Mouse (Mus musculus) lung, embryonic 14.5 days (tissue): ENCODE results near the gene Cers6. TPM values are rescaled to one million over a fixed set of nuclear protein-coding genes. Genes with fewer than 3 reads are reported as not detected.

Source experiments
- ATAC-seq: fragments of 200-750 bp; cut with Nextera tagmentation; 2 replicates; pipeline ENCODE4 v1.8.0; 2017; ENCODE audit warnings: mild to moderate bottlenecking, moderate TSS enrichment, moderate library complexity; ENCODE audit not compliant: insufficient read depth
- DNase-seq: peaks from one replicate; pipeline ENCODE4 v3.0.0-alpha.2; 2015
- H3K27ac ChIP-seq: fragments of 300-500 bp; sonication (generic); 2 replicates; pipeline ENCODE4 v1.5.1; 2014; ENCODE audit warnings: low read depth, mild to moderate bottlenecking, moderate library complexity
- H3K27me3 ChIP-seq: fragments of 300-500 bp; sonication (generic); 2 replicates; pipeline ENCODE4 v1.6.1; 2014; ENCODE audit warnings: low read length, control low read depth; ENCODE audit not compliant: insufficient read depth
- H3K36me3 ChIP-seq: fragments of 300-500 bp; sonication (generic); 2 replicates; pipeline ENCODE4 v1.6.1; 2014; ENCODE audit warnings: control low read depth; ENCODE audit not compliant: insufficient read depth
- H3K4me1 ChIP-seq: fragments of 300-500 bp; sonication (generic); 2 replicates; pipeline ENCODE4 v1.6.1; 2014; ENCODE audit warnings: antibody characterized with exemption, control low read depth; ENCODE audit not compliant: insufficient read depth
- H3K4me2 ChIP-seq: fragments of 300-500 bp; sonication (generic); 2 replicates; pipeline ENCODE4 v1.6.1; 2014; ENCODE audit warnings: mild to moderate bottlenecking
- H3K4me3 ChIP-seq: fragments of 300-500 bp; sonication (generic); 2 replicates; pipeline ENCODE4 v1.5.1; 2014; ENCODE audit warnings: low read depth, low read length
- H3K9ac ChIP-seq: fragments of 300-500 bp; sonication (generic); 2 replicates; pipeline ENCODE4 v1.6.1; 2014
- H3K9me3 ChIP-seq: fragments of 300-500 bp; sonication (generic); 2 replicates; pipeline ENCODE4 v1.6.1; 2016; ENCODE audit warnings: low read depth, low read length, control low read depth
- CTCF ChIP-seq: IDR thresholded peaks from 2 replicates; pipeline ENCODE4 v1.5.1; 2016; ENCODE audit warnings: antibody characterized with exemption, low read depth
- WGBS: fragments of 180-500 bp; shearing (Covaris S2); extraction: QIAGEN DNeasy Blood & Tissue Kit; methylation state at CpG from one replicate; pipeline ENCODE4 v1.1.7; 2014; 5-methylcytosine and 5-hydroxymethylcytosine counted together
- polyA plus RNA-seq: library from polyadenylated mRNA; unstranded; fragments of >200 nt; fragmentation: Nextera tagmentation; extraction: Ambion mirVana; gene quantifications from 2 replicates; pipeline ENCODE4 v1.2.1, GENCODE M21; 2014

The Cers6 gene
- polyA plus RNA-seq, 1 experiment from 2014 or later, result 26.2 TPM

- TF ChIP-seq CTCF, result no peak
- H3K27ac ChIP-seq, result no peak overlapping the region
- no peak for ATAC-seq
- H3K9me3 ChIP-seq, result peaks cover 9% of the 10 kb centered on the region
- no peak overlapping the region for H3K4me2 ChIP-seq
- no peak overlapping the region for H3K4me3 ChIP-seq
- 76% methylated on average over 8 of the region's 8 CpGs for WGBS
- H3K27me3 ChIP-seq, result no peaks in the 10 kb centered on the region
- DNase-seq, result no peak
- no peaks in the 10 kb centered on the region for H3K36me3 ChIP-seq
- H3K4me1 ChIP-seq, result no peaks in the 10 kb centered on the region
- H3K9ac ChIP-seq, result no peak overlapping the region
These were observed 106.8 kb downstream of the Cers6 start for GRCm38 (mm10) chr2:68968028-68968427.

- TF ChIP-seq CTCF, result no peak
- no peak overlapping the region for H3K27ac ChIP-seq
- H3K9ac ChIP-seq, result no peak overlapping the region
- H3K27me3 ChIP-seq, result no peaks in the 10 kb centered on the region
- no peaks in the 10 kb centered on the region for H3K36me3 ChIP-seq
- 85% methylated on average over 5 of the region's 5 CpGs for WGBS
- ATAC-seq (no peak), DNase-seq (no peak)
- H3K9me3 ChIP-seq, result peaks cover 9% of the 10 kb centered on the region
- H3K4me2 ChIP-seq, result no peak overlapping the region
- no peak overlapping the region for H3K4me3 ChIP-seq
- H3K4me1 ChIP-seq, result no peaks in the 10 kb centered on the region
These were observed 110.6 kb downstream of the Cers6 start for GRCm38 (mm10) chr2:68971840-68972239.

GRCm38 (mm10) chr2:68973753-68974152, 112.5 kb downstream of the Cers6 start:
- Histone ChIP-seq H3K9ac (no peak overlapping the region), H3K9me3 (peaks cover 9% of the 10 kb centered on the region), H3K4me3 (no peak overlapping the region), H3K36me3 (no peaks in the 10 kb centered on the region), H3K27me3 (no peaks in the 10 kb centered on the region), H3K4me2 (no peak overlapping the region), H3K27ac (no peak overlapping the region), H3K4me1 (no peaks in the 10 kb centered on the region)
- no peak for TF ChIP-seq CTCF
- 55% methylated on average over 2 of the region's 2 CpGs for WGBS
- DNase-seq (no peak), ATAC-seq (no peak)

- no peak for ATAC-seq
- no peak for DNase-seq
- H3K9ac ChIP-seq, result no peak overlapping the region
These were observed 114.0 kb downstream of the Cers6 start for GRCm38 (mm10) chr2:68975286-68975685.

GRCm38 (mm10) chr2:68975780-68976179, 114.5 kb downstream of the Cers6 start:
- Histone ChIP-seq H3K27ac (no peak overlapping the region), H3K9ac (no peak overlapping the region), H3K4me1 (no peaks in the 10 kb centered on the region), H3K9me3 (no peaks in the 10 kb centered on the region), H3K36me3 (no peaks in the 10 kb centered on the region), H3K27me3 (no peaks in the 10 kb centered on the region), H3K4me3 (no peak overlapping the region), H3K4me2 (no peak overlapping the region)
- ATAC-seq (no peak), DNase-seq (no peak)
- TF ChIP-seq CTCF, result no peak
- WGBS, result 80% methylated on average over 6 of the region's 6 CpGs

More at GRCm38 (mm10) chr2:68975286-68975685, 114.0 kb downstream of the Cers6 start:
- no peak overlapping the region for H3K4me3 ChIP-seq
- H3K4me1 ChIP-seq, result no peaks in the 10 kb centered on the region
- H3K4me2 ChIP-seq, result no peak overlapping the region
- 88% methylated on average over 6 of the region's 6 CpGs for WGBS
- no peak for TF ChIP-seq CTCF
- H3K27ac ChIP-seq, result no peak overlapping the region
- no peaks in the 10 kb centered on the region for H3K36me3 ChIP-seq
- H3K27me3 ChIP-seq, result no peaks in the 10 kb centered on the region
- H3K9me3 ChIP-seq, result peaks cover 3% of the 10 kb centered on the region

- Histone ChIP-seq H3K4me1 (peaks cover 18% of the 10 kb centered on the region; the same call in 1 of the 2 replicates), H3K4me3 (no peak overlapping the region), H3K4me2 (no peak overlapping the region), H3K9me3 (no peaks in the 10 kb centered on the region), H3K36me3 (no peaks in the 10 kb centered on the region), H3K27me3 (no peaks in the 10 kb centered on the region), H3K27ac (no peak overlapping the region), H3K9ac (no peak overlapping the region)
- no peak for TF ChIP-seq CTCF
- WGBS, result 36% methylated on average over 9 of the region's 9 CpGs
- ATAC-seq (no peak), DNase-seq (no peak)
These were observed 117.0 kb downstream of the Cers6 start for GRCm38 (mm10) chr2:68978244-68978643.

- DNase-seq (no peak), ATAC-seq (peak; percentile 15; the same call in 1 of the 2 replicates)
- H3K4me2 ChIP-seq, result no peak overlapping the region
- H3K4me3 ChIP-seq, result no peak overlapping the region
- WGBS, result 47% methylated on average over 12 of the region's 12 CpGs
- H3K9me3 ChIP-seq, result no peaks in the 10 kb centered on the region
- no peak for TF ChIP-seq CTCF
- no peak overlapping the region for H3K27ac ChIP-seq
- no peak overlapping the region for H3K9ac ChIP-seq
- peaks cover 18% of the 10 kb centered on the region; the same call in 1 of the 2 replicates for H3K4me1 ChIP-seq
- H3K36me3 ChIP-seq, result no peaks in the 10 kb centered on the region
- no peaks in the 10 kb centered on the region for H3K27me3 ChIP-seq
These were observed 117.7 kb downstream of the Cers6 start for GRCm38 (mm10) chr2:68978660-68979604.
